Mouse (Mus musculus): ENCODE measurements around the gene Qrich1. TPM values are rescaled to one million over a fixed set of nuclear protein-coding genes. Genes with fewer than 3 reads are reported as not detected.

The Qrich1 gene
- total and polyA plus RNA-seq, 3 experiments = 55.6 to 64.2 (median 57.8) TPM

- WGBS = 92% methylated on average over 19 of the region's 19 CpGs
- H3K27ac ChIP-seq = no peak overlapping the region
- intact Hi-C loops (cut with DNase I) = loop anchor here (5.0 kb wide), 1 partner anchor 42 kb away; no protein-coding TSS in a partner anchor
- no peak overlapping the region for H3K4me3 ChIP-seq
- no peak overlapping the region for H3K9ac ChIP-seq (ENCODE audit: low read depth, low read length)
- H3K27me3 ChIP-seq (ENCODE audit: control insufficient read depth, insufficient read depth, low read length) = no peaks in the 10 kb centered on the region
- no peak for TF ChIP-seq EP300 (IDR thresholded peaks at IDR 0.05; ENCODE audit: insufficient read depth, low read depth, low read length)
- TF ChIP-seq POLR2A (IDR thresholded peaks at IDR 0.05; ENCODE audit: insufficient read depth, low read depth, low read length) = no peak
- no peak for TF ChIP-seq CTCF (IDR thresholded peaks at IDR 0.05)
- peaks cover 6% of the 10 kb centered on the region for H3K36me3 ChIP-seq (ENCODE audit: control insufficient read depth, insufficient read depth, low read length)
- H3K79me2 ChIP-seq (replicated peaks; ENCODE audit: control insufficient read depth, insufficient read depth, low read length) = no peaks in the 10 kb centered on the region
- no peak for DNase-seq
- peaks cover 7% of the 10 kb centered on the region for H3K4me1 ChIP-seq (ENCODE audit: control insufficient read depth, insufficient read depth, low read length)
Observed at GRCm38 (mm10) chr9:108494146-108494825, 22.3 kb upstream of the Qrich1 start.

- Histone ChIP-seq H3K36me3 (ENCODE audit: control insufficient read depth, insufficient read depth, low read length) (peaks cover 6% of the 10 kb centered on the region), H3K4me1 (ENCODE audit: control insufficient read depth, insufficient read depth, low read length) (peaks cover 7% of the 10 kb centered on the region), H3K79me2 (replicated peaks; ENCODE audit: control insufficient read depth, insufficient read depth, low read length) (no peaks in the 10 kb centered on the region), H3K27me3 (ENCODE audit: control insufficient read depth, insufficient read depth, low read length) (no peaks in the 10 kb centered on the region), H3K9ac (ENCODE audit: low read depth, low read length) (no peak overlapping the region), H3K4me3 (no peak overlapping the region), H3K27ac (no peak overlapping the region)
- WGBS = 77% methylated on average over 10 of the region's 10 CpGs
- DNase-seq = no peak
- TF ChIP-seq EP300 (IDR thresholded peaks at IDR 0.05; ENCODE audit: insufficient read depth, low read depth, low read length) = no peak
- TF ChIP-seq CTCF (IDR thresholded peaks at IDR 0.05) = no peak
- no peak for TF ChIP-seq POLR2A (IDR thresholded peaks at IDR 0.05; ENCODE audit: insufficient read depth, low read depth, low read length)
- intact Hi-C loops (cut with DNase I) = loop anchor here (5.0 kb wide), 1 partner anchor 43 kb away; no protein-coding TSS in a partner anchor
Observed at GRCm38 (mm10) chr9:108494905-108495304, 21.7 kb upstream of the Qrich1 start.

- 92% methylated on average over 7 of the region's 7 CpGs for WGBS
- Histone ChIP-seq H3K79me2 (replicated peaks; ENCODE audit: control insufficient read depth, insufficient read depth, low read length) (no peaks in the 10 kb centered on the region), H3K27ac (no peak overlapping the region), H3K36me3 (ENCODE audit: control insufficient read depth, insufficient read depth, low read length) (no peaks in the 10 kb centered on the region), H3K4me1 (ENCODE audit: control insufficient read depth, insufficient read depth, low read length) (no peaks in the 10 kb centered on the region), H3K4me3 (no peak overlapping the region), H3K27me3 (ENCODE audit: control insufficient read depth, insufficient read depth, low read length) (no peaks in the 10 kb centered on the region), H3K9ac (ENCODE audit: low read depth, low read length) (no peak overlapping the region)
- no peak for DNase-seq
- intact Hi-C loops (cut with DNase I) = no loop called here
- TF ChIP-seq CTCF (IDR thresholded peaks at IDR 0.05) (no peak), EP300 (IDR thresholded peaks at IDR 0.05; ENCODE audit: insufficient read depth, low read depth, low read length) (no peak), POLR2A (IDR thresholded peaks at IDR 0.05; ENCODE audit: insufficient read depth, low read depth, low read length) (no peak)
Observed at GRCm38 (mm10) chr9:108499231-108499630, 17.4 kb upstream of the Qrich1 start.

GRCm38 (mm10) chr9:108499943-108500342, 16.7 kb upstream of the Qrich1 start:
- Histone ChIP-seq H3K4me3 (no peak overlapping the region), H3K27ac (no peak overlapping the region), H3K36me3 (ENCODE audit: control insufficient read depth, insufficient read depth, low read length) (no peaks in the 10 kb centered on the region), H3K27me3 (ENCODE audit: control insufficient read depth, insufficient read depth, low read length) (no peaks in the 10 kb centered on the region), H3K79me2 (replicated peaks; ENCODE audit: control insufficient read depth, insufficient read depth, low read length) (no peaks in the 10 kb centered on the region), H3K9ac (ENCODE audit: low read depth, low read length) (no peak overlapping the region), H3K4me1 (ENCODE audit: control insufficient read depth, insufficient read depth, low read length) (no peaks in the 10 kb centered on the region)
- TF ChIP-seq CTCF (IDR thresholded peaks at IDR 0.05) (no peak), EP300 (IDR thresholded peaks at IDR 0.05; ENCODE audit: insufficient read depth, low read depth, low read length) (no peak)
- 85% methylated on average over 15 of the region's 15 CpGs for WGBS
- no peak for DNase-seq
- intact Hi-C loops (cut with DNase I) = no loop called here

GRCm38 (mm10) chr9:108506901-108507300, 9.7 kb upstream of the Qrich1 start:
- Histone ChIP-seq H3K27me3 (ENCODE audit: control insufficient read depth, insufficient read depth, low read length) (no peaks in the 10 kb centered on the region), H3K4me3 (no peak overlapping the region), H3K79me2 (replicated peaks; ENCODE audit: control insufficient read depth, insufficient read depth, low read length) (no peaks in the 10 kb centered on the region), H3K9ac (ENCODE audit: low read depth, low read length) (no peak overlapping the region), H3K4me1 (ENCODE audit: control insufficient read depth, insufficient read depth, low read length) (peaks cover 2% of the 10 kb centered on the region), H3K36me3 (ENCODE audit: control insufficient read depth, insufficient read depth, low read length) (no peaks in the 10 kb centered on the region), H3K27ac (peak overlapping the region; percentile 88)
- intact Hi-C loops (cut with DNase I) = loop anchor here (2.0 kb wide), 1 partner anchor 16 kb away; the partner anchor contains the start of gene Usp19
- WGBS = 85% methylated on average over 7 of the region's 7 CpGs
- TF ChIP-seq CTCF (IDR thresholded peaks at IDR 0.05) (no peak), EP300 (IDR thresholded peaks at IDR 0.05; ENCODE audit: insufficient read depth, low read depth, low read length) (no peak), POLR2A (IDR thresholded peaks at IDR 0.05; ENCODE audit: insufficient read depth, low read depth, low read length) (no peak)
- no peak for DNase-seq
